Mouse (Mus musculus) embryo, embryonic 10 days (tissue): ENCODE data around the gene Tmem252.

Experiments
- DNase-seq: peaks from one replicate; pipeline ENCODE4 v3.0.0-alpha.2; 2015; ENCODE audit warnings: low spot score

Gene Tmem252

DNA sequence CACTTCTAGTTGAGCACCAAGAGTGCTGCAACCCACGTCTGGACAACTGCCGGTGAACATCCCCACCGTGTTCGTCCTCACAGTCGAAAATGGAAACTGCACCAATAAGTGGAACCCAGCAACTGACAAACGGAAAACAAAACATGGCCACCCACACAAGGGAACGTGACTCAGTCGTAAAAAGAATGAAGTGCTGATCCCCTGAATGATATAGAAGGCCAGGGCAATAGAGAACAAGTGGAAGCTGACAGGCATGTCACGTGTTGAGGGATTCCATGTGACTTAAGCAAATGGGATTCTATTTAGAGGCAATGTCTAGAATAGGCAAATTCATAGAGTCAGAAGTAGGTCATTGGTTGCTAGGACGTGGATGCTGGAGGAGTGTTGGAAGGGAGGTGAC, 50.6 kb downstream of the Tmem252 start:
- no peak for DNase-seq

DNA sequence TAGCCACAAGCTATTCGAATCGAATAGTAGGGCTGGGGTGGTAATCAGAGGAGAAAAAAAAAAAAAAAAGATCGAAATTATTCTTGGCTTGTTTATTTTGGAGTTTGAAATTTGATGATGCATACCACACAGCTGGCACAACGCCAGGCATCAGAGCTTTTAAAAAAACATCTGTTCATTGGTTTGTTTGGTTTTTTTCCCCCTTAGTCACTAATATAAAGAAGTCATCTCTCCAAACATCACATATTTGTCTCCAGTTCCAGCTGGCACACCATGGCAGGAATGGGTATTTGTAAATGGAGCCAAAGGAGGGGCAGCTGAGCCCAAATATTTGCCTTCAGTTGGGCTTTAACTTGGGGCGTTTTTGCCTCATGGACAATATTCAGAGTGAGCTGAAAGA, 56.9 kb downstream of the Tmem252 start:
- DNase-seq: no peak
